Mouse (Mus musculus) midbrain, embryonic 10.5 days (tissue): ENCODE data around the gene Gm10135. TPM values are rescaled to one million over a fixed set of nuclear protein-coding genes. Genes with fewer than 3 reads are reported as not detected.
"Not testable (repeated sequence)": the region's sequence is repeated elsewhere in the genome, so short reads cannot be mapped to it uniquely, and the experiment has no call there.

Experiments
- DNase-seq: peaks from one replicate; pipeline ENCODE4 v3.0.0-alpha.2; 2017; ENCODE audit warnings: low spot score
- H3K27ac ChIP-seq: fragments of 300-500 bp; sonication (generic); replicated peaks from 2 replicates; pipeline ENCODE4 v1.5.1; 2016; ENCODE audit warnings: mild to moderate bottlenecking
- H3K27me3 ChIP-seq: fragments of 300-500 bp; sonication (generic); 2 replicates; pipeline ENCODE4 v1.6.1; 2016; ENCODE audit warnings: low read depth, mild to moderate bottlenecking; ENCODE audit not compliant: poor library complexity, severe bottlenecking
- H3K36me3 ChIP-seq: fragments of 300-500 bp; sonication (generic); 2 replicates; pipeline ENCODE4 v1.6.1; 2016; ENCODE audit warnings: mild to moderate bottlenecking, moderate library complexity
- H3K4me1 ChIP-seq: fragments of 300-500 bp; sonication (generic); 2 replicates; pipeline ENCODE4 v1.6.1; 2016
- H3K4me3 ChIP-seq: fragments of 300-500 bp; sonication (generic); 2 replicates; pipeline ENCODE4 v1.5.1; 2016; ENCODE audit warnings: mild to moderate bottlenecking, moderate library complexity
- H3K9me3 ChIP-seq: fragments of 300-500 bp; sonication (generic); replicated peaks from 2 replicates; pipeline ENCODE4 v1.6.1; 2016; ENCODE audit warnings: mild to moderate bottlenecking
- WGBS: fragments of 180-500 bp; shearing (Covaris S2); methylation state at CpG from one replicate; pipeline ENCODE4 v1.1.7; 2016; 5-methylcytosine and 5-hydroxymethylcytosine counted together
- polyA plus RNA-seq: library from polyadenylated mRNA; unstranded; fragments of >200 nt; fragmentation: Nextera tagmentation; extraction: Ambion mirVana; gene quantifications from 2 replicates; pipeline ENCODE4 v1.2.1, GENCODE M21; 2016

Gm10135 gene
- polyA plus RNA-seq = not detected in 2 replicates

- Histone ChIP-seq H3K4me1 (peaks cover 16% of the 10 kb centered on the region), H3K36me3 (peaks cover 64% of the 10 kb centered on the region), H3K4me3 (no peak within 1 kb of the TSS), H3K9me3 (no peaks in the 10 kb centered on the region), H3K27me3 (no peaks in the 10 kb centered on the region), H3K27ac (no peak within 1 kb of the TSS)
- DNase-seq = no peak
- 94% methylated on average over 7 of the region's 7 CpGs for WGBS
Measured at GRCm38 (mm10) chr5:72974602-72975001, at the start of gene Gm10135. Gm10135 (minus strand) TSS chr5:72974702.

- Histone ChIP-seq H3K27me3 (no peaks in the 10 kb centered on the region), H3K27ac (no peak overlapping the region), H3K36me3 (peaks cover 56% of the 10 kb centered on the region), H3K4me3 (no peak overlapping the region), H3K4me1 (no peaks in the 10 kb centered on the region), H3K9me3 (no peaks in the 10 kb centered on the region)
- DNase-seq = no peak
- WGBS = 93% methylated on average over 13 of the region's 13 CpGs
Measured at GRCm38 (mm10) chr5:73023801-73024200, 49.3 kb upstream of the Gm10135 start.

- Histone ChIP-seq H3K36me3 (no peaks in the 10 kb centered on the region), H3K9me3 (no peaks in the 10 kb centered on the region), H3K27ac (no peak overlapping the region), H3K4me1 (peaks cover 13% of the 10 kb centered on the region), H3K27me3 (peaks cover 42% of the 10 kb centered on the region), H3K4me3 (no peak overlapping the region)
- no peak for DNase-seq
- 68% methylated on average over 9 of the region's 9 CpGs for WGBS
Measured at GRCm38 (mm10) chr5:73014745-73015144, 40.2 kb upstream of the Gm10135 start.

GRCm38 (mm10) chr5:73013611-73014287, 39.2 kb upstream of the Gm10135 start:
- 2% methylated on average over 58 of the region's 65 CpGs for WGBS
- not testable (repeated sequence) for H3K9me3 ChIP-seq, H3K36me3 ChIP-seq
- DNase-seq = peak; percentile 52
- peaks cover 13% of the 10 kb centered on the region for H3K4me1 ChIP-seq
- H3K27me3 ChIP-seq = peaks cover 48% of the 10 kb centered on the region
- H3K4me3 ChIP-seq = peak overlapping the region; percentile 55
- 0 out of 2 replicates have a peak overlapping the region, but pooled peaks have one; percentile 33 for H3K27ac ChIP-seq

- H3K27me3 ChIP-seq = peaks cover 55% of the 10 kb centered on the region
- H3K4me3 ChIP-seq = peak overlapping the region; percentile 55
- 24% methylated on average over 24 of the region's 27 CpGs for WGBS
- H3K36me3 ChIP-seq, H3K27ac ChIP-seq, H3K9me3 ChIP-seq: not testable (repeated sequence)
- H3K4me1 ChIP-seq = peaks cover 13% of the 10 kb centered on the region
- peak; percentile 33 for DNase-seq
Measured at GRCm38 (mm10) chr5:73012884-73013610, 38.5 kb upstream of the Gm10135 start.

- peaks cover 19% of the 10 kb centered on the region for H3K4me1 ChIP-seq
- not testable (repeated sequence) for H3K4me3 ChIP-seq
Measured at GRCm38 (mm10) chr5:73011806-73012205, 37.3 kb upstream of the Gm10135 start.

GRCm38 (mm10) chr5:73008230-73008629, 33.7 kb upstream of the Gm10135 start:
- not testable (repeated sequence) for DNase-seq, H3K36me3 ChIP-seq, H3K4me3 ChIP-seq, H3K27ac ChIP-seq, H3K9me3 ChIP-seq
- H3K27me3 ChIP-seq = peaks cover 73% of the 10 kb centered on the region
- H3K4me1 ChIP-seq = peaks cover 12% of the 10 kb centered on the region
- WGBS = 46% methylated on average over 8 of the region's 8 CpGs

More at GRCm38 (mm10) chr5:73011806-73012205, 37.3 kb upstream of the Gm10135 start:
- H3K36me3 ChIP-seq, H3K27ac ChIP-seq, H3K9me3 ChIP-seq, DNase-seq: not testable (repeated sequence)
- 94% methylated on average over 16 of the region's 16 CpGs for WGBS
- peaks cover 68% of the 10 kb centered on the region for H3K27me3 ChIP-seq

DNA sequence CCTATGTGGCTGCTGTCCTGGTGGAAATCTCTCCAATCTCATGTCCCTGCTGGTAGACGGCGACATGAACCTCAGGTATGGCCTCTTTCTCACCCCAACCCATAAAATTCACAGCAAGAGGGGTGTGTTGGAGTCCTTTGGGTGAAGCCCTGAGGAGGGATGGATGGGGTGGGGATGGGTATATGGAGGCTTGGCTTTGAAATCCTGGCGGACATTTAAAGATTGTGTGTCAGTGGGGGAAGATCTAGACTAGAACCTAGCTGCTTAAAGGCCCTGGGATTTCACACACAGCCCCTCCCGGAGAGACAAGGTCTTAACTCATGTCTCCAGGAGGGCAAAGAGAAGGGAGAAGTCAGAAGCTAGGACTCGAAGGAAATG, 33.1 kb upstream of the Gm10135 start:
- peaks cover 10% of the 10 kb centered on the region for H3K4me1 ChIP-seq
- 51% methylated on average over 5 of the region's 5 CpGs for WGBS
- DNase-seq = no peak
- H3K4me3 ChIP-seq = peak overlapping the region; percentile 51
- no peaks in the 10 kb centered on the region for H3K36me3 ChIP-seq
- no peak overlapping the region for H3K27ac ChIP-seq
- H3K27me3 ChIP-seq = peaks cover 67% of the 10 kb centered on the region
- H3K9me3 ChIP-seq = no peaks in the 10 kb centered on the region

- Histone ChIP-seq H3K9me3 (no peaks in the 10 kb centered on the region), H3K4me3 (peak within 1 kb of the TSS; percentile 51), H3K27ac (peak within 1 kb of the TSS; percentile 24; the same call in 1 of the 2 replicates), H3K36me3 (no peaks in the 10 kb centered on the region), H3K27me3 (peaks cover 61% of the 10 kb centered on the region), H3K4me1 (peaks cover 10% of the 10 kb centered on the region)
- DNase-seq = peak; percentile 58
- 9% methylated on average over 65 of the region's 65 CpGs for WGBS
Measured at GRCm38 (mm10) chr5:73006784-73007581, 32.5 kb upstream of the Gm10135 start, which contains the start of gene Slc10a4. Slc10a4 (plus strand) TSS chr5:73006883.

GRCm38 (mm10) chr5:73004046-73004445, 29.5 kb upstream of the Gm10135 start:
- 91% methylated on average over 5 of the region's 5 CpGs for WGBS
- H3K4me1 ChIP-seq = peaks cover 10% of the 10 kb centered on the region
- no peak overlapping the region for H3K27ac ChIP-seq
- H3K36me3 ChIP-seq = no peaks in the 10 kb centered on the region
- no peak overlapping the region for H3K4me3 ChIP-seq
- H3K9me3 ChIP-seq = no peaks in the 10 kb centered on the region
- DNase-seq = no peak
- H3K27me3 ChIP-seq = peaks cover 50% of the 10 kb centered on the region

DNA sequence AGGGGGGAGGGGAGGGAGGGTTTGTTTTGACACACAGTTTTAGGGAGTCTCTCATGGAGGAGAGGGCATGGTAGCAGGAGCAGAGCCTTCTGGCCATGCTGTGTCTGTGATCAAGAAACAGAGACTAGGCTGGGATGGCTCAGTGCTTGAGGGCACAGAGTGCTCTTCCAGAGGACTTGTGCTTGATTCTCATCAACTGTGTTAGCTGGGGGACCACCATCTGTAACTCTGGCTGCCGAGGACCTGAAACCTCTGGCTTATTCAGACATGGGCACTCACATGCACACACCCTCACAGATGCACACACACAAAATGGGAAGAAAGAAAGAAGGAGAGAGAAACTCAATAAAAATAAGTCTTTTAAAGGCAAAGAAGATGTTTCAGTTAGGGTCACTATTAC, 24.0 kb upstream of the Gm10135 start:
- H3K27ac ChIP-seq, H3K36me3 ChIP-seq, DNase-seq, H3K4me3 ChIP-seq, H3K9me3 ChIP-seq, H3K27me3 ChIP-seq: not testable (repeated sequence)
- 88% methylated on average over 1 of the region's 1 CpGs for WGBS
- peaks cover 17% of the 10 kb centered on the region for H3K4me1 ChIP-seq

DNA sequence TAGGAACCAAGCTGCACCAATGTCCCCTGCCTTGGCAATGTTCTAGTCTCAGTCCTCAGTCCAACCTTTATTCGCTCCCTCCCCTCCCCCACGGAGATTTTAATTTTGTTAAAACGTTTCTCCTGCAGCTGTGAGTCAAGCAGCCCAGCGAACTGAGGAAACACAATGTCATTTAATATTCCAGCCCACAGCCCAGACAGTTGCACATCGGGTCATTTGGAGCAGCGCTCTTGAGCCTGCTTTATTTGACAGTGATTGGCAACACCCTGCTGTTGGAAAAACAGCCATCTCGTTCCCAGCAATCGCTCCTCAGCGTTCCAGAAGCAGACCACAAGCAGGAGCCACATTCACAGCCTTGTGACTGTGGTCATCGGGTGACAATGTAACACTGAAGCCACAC, 20.9 kb upstream of the Gm10135 start:
- no peak overlapping the region for H3K27ac ChIP-seq
- 44% methylated on average over 10 of the region's 10 CpGs for WGBS
- H3K36me3 ChIP-seq = no peaks in the 10 kb centered on the region
- H3K4me1 ChIP-seq = peaks cover 17% of the 10 kb centered on the region
- H3K27me3 ChIP-seq = no peaks in the 10 kb centered on the region
- H3K4me3 ChIP-seq = no peak overlapping the region
- no peaks in the 10 kb centered on the region for H3K9me3 ChIP-seq
- no peak for DNase-seq
